Mouse (Mus musculus) bone marrow macrophage, adult 2 months (primary cell): ENCODE measurements around the gene Dio3.

ENCODE experiments used
- CTCF ChIP-seq: IDR thresholded peaks from 2 replicates; pipeline ENCODE4 v1.5.1; 2012; ENCODE audit warnings: low read depth, mild to moderate bottlenecking, low read length, moderate library complexity
- POLR2A ChIP-seq: IDR thresholded peaks from 2 replicates; pipeline ENCODE4 v1.6.1; 2012; ENCODE audit warnings: mild to moderate bottlenecking, low read depth, low read length, borderline replicate concordance

DNA sequence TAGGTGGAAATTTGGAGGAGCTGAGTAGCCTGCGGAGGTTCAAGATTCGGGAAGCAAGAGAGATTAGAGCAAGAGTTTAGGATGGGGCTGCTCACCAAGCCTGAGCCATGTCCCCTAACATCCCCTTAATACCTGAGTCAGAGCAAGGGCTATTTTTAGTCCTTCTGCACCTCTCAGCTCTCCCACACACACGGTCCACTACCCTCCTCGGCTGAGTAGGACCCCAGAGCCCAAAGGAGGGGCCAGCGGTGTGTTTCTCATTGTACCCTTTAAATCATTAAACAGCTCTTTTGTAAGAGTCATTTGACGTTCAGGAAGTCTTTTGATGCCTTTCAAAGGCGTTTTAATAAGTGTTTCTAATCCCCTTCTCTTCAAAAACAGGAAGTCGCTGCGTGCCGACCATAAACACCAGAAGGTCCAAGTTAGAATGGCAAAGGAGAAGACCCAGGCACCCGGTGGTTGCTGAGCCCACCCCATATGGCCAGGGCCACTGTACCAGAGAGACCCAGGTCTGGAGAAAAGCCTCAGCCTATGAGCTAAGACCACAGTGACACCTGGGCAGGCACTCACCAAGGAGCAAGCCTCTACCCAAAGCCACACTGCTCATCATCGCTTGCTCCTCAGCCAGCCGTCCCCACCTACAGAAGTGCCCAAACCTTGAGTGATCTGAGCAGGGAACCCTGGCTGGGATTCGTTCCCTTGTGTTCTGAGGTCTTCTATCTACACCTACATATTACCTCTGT is 22.2 kb upstream of the Dio3 start:
- TF ChIP-seq CTCF, result no peak
- no peak for TF ChIP-seq POLR2A
